Mouse (Mus musculus): ENCODE data around the gene Scamp3.
"Not testable (repeated sequence)": the region's sequence is repeated elsewhere in the genome, so short reads cannot be mapped to it uniquely, and the experiment has no call there.

Scamp3 gene

GRCm38 (mm10) chr3:89177242-89178106, at the start of gene Scamp3:
TSS of gene Scamp3 (plus strand) at chr3:89177473.
- DNase-seq, result peak; percentile 84

- DNase-seq, result no peak
These were observed 47.4 kb upstream of the Scamp3 start for GRCm38 (mm10) chr3:89129908-89130307.

GRCm38 (mm10) chr3:89131816-89132215, 45.5 kb upstream of the Scamp3 start:
- DNase-seq, result no peak

- no peak for DNase-seq
These were observed 44.8 kb upstream of the Scamp3 start for GRCm38 (mm10) chr3:89132285-89133062.

GRCm38 (mm10) chr3:89133063-89133450, 44.2 kb upstream of the Scamp3 start:
- no peak for DNase-seq

GRCm38 (mm10) chr3:89133752-89134151, 43.5 kb upstream of the Scamp3 start:
- DNase-seq, result no peak

- no peak for DNase-seq
These were observed 41.3 kb upstream of the Scamp3 start, which contains the start of gene Pklr for GRCm38 (mm10) chr3:89135958-89136357. TSS of gene Pklr (plus strand) at chr3:89136142.

GRCm38 (mm10) chr3:89136365-89136764, 40.9 kb upstream of the Scamp3 start:
- DNase-seq, result peak; percentile 86

GRCm38 (mm10) chr3:89144821-89145220, 32.5 kb upstream of the Scamp3 start:
- peak; percentile 46 for DNase-seq

- no peak for DNase-seq
These were observed 31.7 kb upstream of the Scamp3 start for GRCm38 (mm10) chr3:89145566-89145965.

- DNase-seq, result peak; percentile 72
These were observed 29.9 kb upstream of the Scamp3 start for GRCm38 (mm10) chr3:89147101-89147978.

GRCm38 (mm10) chr3:89147979-89148311, 29.3 kb upstream of the Scamp3 start:
- DNase-seq, result no peak

GRCm38 (mm10) chr3:89148567-89148966, 28.7 kb upstream of the Scamp3 start:
- no peak for DNase-seq

GRCm38 (mm10) chr3:89152084-89152835, 25.0 kb upstream of the Scamp3 start:
- no peak for DNase-seq

- no peak for DNase-seq
These were observed 20.3 kb upstream of the Scamp3 start for GRCm38 (mm10) chr3:89156951-89157350.

- no peak for DNase-seq
These were observed 18.6 kb upstream of the Scamp3 start for GRCm38 (mm10) chr3:89158651-89159050.

- DNase-seq, result peak; percentile 77
These were observed 18.1 kb upstream of the Scamp3 start for GRCm38 (mm10) chr3:89159211-89159610.

GRCm38 (mm10) chr3:89159616-89160344, 17.5 kb upstream of the Scamp3 start, which contains the start of gene Hcn3:
TSS of gene Hcn3 (minus strand) at chr3:89160196.
- peak; percentile 60 for DNase-seq

- DNase-seq, result not testable (repeated sequence)
These were observed 16.1 kb upstream of the Scamp3 start for GRCm38 (mm10) chr3:89161207-89161606.

GRCm38 (mm10) chr3:89161786-89162185, 15.5 kb upstream of the Scamp3 start:
- no peak for DNase-seq

- no peak for DNase-seq
These were observed 14.2 kb upstream of the Scamp3 start for GRCm38 (mm10) chr3:89163123-89163522.

Measured in kidney, adult 18-20 months (tissue).